Mouse (Mus musculus): ENCODE measurements around the gene Tmem203.

GRCm38 (mm10) chr2:25213266-25213865 lies 41.9 kb upstream of the Tmem203 start:
- TF ChIP-seq CTCF (IDR thresholded peaks at IDR 0.05; ENCODE audit: low read depth, low read length): no peak
- no peak for TF ChIP-seq POLR2A (IDR thresholded peaks at IDR 0.05; ENCODE audit: extremely low read depth, insufficient read depth, low read length)
